Mouse (Mus musculus) embryo, embryonic 10 days (tissue): ENCODE measurements around the gene Gm27021.

Experiments used
- DNase-seq: peaks from one replicate; pipeline ENCODE4 v3.0.0-alpha.2; 2015; ENCODE audit warnings: low spot score

The Gm27021 gene

DNA sequence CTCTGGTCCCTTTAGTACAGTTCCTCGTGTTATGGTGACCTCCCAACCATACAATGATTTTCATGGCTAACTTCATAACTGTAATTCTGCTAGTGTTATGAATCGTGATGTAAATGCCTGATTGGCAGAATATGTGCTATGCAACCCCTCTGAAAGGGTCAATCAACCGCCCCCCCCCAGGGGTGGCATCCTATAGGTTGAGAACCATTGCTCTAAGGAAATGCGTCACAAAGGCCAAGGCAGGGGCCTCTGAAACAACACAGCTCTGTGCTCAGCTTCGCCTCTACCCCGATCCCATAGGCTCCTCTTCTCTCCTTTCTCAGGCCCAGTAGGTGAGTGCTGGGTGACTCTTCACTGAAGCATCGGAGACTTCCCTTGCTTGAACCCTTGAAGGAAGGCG, 17.7 kb upstream of the Gm27021 start:
- DNase-seq: no peak

DNA sequence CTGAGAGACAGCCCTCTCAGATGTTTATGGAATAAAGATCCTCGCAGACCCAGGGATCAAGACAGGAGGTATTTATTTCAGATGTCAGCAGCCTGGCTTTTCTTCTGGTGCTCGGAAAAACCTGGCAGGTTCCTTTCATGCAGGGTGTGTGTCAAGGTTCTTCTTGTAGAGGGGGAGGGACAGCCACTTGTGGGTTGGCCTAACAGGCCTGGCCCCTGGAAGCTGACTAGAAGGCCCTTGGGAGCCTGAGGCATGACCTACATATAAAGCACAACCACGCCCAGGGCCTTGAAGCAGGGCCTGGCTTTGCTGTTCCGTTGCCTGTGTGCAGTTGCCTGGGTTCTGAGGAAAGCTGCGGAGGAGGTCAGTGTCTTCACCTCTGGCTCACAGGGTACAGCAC, 17.2 kb upstream of the Gm27021 start:
- DNase-seq: no peak

DNA sequence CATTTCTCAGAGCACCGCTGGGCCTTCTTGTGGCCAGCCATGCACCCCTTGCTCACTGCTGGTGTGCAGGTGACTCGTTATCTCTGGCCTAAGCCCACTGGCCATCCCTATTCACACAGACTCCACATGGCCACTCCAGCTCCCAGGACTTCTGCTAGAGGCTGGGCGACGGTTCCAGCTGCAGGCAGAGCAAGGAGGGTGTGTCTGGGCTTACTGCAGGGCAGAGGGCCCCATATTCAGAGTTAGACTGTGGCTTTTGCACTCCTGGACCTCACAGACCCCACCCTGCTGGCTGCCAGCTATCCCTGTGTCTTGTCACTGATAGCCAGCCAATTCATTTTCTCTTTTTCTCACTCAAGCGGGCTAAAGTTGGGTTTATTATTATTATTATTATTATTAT, 16.2 kb upstream of the Gm27021 start:
- no peak for DNase-seq

DNA sequence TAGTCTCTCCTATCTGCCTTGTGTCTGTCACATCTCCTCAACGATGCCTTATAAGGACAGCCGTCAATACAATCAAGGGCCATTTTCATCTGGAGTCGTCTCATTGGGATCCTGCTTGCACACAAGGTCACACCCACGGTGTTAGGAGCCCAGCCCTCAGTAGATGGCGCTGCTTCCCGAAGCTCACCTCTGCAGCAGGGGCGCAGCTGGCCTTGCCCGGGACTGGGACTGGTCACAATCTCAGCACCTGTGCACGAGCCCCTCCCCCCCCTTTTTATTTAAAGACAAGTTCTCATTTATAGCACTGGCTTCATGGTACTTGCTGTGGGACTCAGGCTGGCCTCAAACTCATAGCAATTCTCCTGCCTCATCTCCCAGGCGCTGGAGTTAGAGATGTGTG, 15.7 kb upstream of the Gm27021 start:
- DNase-seq: peak; percentile 87

DNA sequence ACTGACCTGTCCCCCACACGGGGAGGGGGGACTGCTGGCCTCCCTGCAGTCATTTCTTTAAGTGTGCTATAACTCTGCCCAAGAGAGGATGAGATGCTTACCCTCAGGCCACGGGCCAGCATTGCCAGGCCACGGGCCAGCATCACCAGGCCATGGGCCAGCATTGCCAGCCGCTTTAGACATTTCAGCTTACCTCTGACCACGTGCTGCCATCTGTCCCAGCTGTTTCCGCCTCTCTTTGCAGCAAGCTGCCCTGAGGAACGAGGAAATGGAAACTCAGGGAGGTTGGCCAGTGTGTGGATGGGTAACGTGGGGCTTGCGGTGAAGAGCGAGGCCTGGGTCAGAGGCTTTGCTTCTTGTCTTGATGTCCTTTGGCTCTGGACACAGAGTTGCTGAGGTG, 13.2 kb upstream of the Gm27021 start:
- DNase-seq: no peak

DNA sequence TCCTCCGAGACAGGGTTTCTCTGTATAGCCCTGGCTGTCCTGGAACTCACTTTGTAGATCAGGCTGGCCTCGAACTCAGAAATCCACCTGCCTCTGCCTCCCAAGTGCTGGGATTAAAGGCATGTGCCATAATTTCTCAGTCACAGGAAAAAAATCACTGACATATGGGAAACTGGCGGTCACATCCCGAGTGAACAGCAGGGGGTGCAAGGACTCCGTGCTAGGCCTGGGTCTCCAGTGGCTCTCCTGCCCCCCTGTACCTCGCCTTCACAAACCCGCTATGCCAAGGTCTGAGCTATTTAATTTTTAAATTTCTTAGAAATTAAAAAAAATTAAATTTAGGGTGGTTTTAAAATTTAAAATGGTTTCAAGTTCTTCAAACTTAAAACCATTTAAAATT, 12.5 kb upstream of the Gm27021 start:
- DNase-seq: peak; percentile 74

DNA sequence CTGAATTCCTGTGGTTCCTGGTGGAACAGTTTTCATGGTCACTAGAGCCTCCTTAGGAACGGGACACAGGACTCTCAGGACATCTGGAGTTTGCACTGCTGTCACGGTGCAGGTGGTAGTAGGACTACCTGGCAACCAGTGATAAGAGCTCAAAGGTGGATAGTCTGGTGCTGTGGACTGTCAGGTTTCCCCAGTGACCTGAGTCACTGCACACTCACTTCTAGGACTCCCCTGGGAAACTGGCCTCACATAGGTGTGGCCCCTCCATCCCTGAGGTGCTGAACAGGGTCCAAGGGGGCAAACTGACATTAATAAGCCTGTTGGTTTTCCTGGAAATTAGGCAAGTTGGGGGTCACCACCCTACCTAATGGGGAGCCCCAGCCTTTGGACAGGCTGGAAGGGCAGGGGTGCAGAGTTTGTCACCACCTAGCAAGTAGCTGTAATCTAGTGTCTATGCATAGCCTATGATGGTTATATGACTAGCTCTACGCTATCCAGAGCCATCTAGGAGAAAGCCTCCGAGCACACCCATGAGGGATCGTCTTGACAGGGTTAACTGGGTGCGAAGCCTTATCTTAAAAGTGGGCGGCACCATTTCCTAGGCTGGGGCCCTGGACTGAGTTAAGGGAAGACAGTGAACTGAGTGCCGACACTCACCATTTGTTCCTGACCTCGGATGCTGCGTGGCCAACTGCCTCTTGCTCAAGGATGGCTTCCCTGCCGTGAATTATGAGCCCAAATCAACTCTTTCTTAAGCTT, 11.9 kb upstream of the Gm27021 start:
- no peak for DNase-seq

DNA sequence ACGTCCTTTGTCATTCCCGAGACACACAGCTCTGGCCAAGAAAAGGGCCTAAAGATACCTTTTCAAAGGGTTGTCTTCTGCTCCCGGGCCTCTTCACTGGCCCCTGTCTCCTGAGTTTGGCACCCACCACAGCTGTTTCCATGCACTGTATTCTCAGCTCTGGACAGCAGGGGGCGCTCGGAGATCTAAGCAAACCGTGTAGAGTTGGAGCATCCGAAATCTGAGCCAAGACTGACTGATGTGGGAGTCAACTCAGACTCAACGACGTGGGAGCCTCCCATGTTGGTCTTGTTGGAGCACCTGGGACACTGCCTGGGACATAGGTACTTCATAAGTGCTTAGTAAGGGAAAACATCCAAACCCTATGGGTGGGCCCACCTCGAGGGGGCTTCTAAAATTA, 10.6 kb upstream of the Gm27021 start:
- DNase-seq: peak; percentile 91

DNA sequence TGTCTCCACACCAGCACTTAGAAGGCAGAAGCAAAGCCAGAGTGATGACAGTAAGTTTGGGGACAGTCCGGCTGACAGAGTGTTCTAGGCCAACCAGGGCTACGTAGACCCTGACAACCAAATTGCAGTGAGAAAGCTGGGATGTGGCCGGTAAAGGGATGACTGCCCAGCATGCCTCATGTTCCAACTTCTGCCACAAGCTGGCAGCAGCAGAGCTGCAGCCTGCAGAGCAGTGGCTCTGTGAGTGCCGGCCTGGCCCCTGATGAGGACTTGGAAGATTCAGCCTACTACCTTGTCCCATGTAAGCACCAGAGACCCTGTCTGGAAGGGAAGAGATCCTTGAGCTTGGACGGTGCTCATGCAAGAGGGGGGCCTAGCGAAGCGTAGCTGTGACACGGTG, 7.8 kb upstream of the Gm27021 start:
- no peak for DNase-seq

DNA sequence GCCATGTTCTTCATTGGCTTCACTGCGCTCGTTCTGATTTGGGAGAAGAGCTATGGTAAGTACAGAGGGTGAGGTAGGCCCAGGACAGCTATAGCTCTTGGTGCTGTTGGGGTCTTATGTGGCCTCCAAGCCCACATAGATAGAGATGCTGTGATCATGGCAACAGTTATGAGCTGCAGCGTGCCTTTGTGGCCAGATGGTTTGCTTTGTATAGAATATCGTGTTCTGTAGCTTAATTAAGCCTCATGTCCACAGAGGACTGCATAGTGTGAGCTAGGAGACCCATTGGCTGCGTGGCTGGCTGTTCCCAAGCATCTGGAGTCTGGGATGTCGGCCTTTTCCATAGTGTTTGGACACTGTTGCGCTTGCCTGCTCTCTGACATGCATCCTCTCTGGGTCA, 5.4 kb upstream of the Gm27021 start:
- DNase-seq: no peak

DNA sequence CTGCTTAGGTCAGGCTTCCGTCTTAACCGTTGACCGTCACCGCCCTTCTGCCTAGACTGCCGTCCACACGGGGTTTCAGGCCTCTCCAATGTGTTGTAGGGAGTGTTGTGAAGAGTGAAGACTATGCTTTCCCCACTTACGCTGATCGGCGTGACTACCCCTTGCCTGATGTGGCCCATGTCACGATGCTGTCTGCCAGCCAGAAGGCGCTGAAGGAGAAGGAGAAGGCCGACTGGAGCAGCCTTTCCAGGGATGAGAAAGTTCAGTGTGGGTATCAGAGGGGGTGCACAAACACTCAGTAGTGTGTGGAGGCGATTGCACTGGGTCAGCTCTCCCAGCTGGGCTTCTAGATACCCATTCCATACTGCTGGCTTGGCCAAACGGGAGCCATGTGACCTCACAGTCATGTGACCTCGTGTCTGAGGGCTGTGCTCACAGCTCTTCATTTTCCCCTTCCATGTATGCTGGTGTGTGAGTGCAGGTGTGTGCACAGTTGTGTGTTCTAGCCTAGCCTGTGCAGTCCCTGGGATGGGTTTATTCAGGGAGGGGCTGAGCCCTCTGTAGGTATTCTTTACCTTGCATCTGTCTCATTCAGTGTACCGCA, 4.8 kb upstream of the Gm27021 start:
- no peak for DNase-seq

DNA sequence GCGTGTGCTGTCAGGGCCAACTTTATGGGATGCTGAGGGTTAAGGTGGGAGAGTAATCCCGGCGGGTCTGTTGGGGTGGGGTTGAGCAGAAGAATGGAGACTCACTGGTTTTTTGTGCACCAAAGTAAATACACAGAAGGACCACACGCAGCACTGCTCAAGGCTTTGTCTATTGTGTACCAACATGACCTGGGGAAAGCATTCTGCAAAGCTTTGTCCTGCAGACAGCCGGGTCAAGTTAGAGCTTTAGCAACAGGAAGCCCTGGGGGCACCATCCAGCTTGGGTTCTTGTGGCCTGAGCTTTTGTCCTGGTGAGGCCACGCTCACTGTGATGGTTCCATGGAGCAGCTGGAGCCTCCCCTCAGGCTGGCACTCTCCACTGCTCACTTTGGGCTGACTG, 3.9 kb upstream of the Gm27021 start:
- DNase-seq: peak; percentile 24

DNA sequence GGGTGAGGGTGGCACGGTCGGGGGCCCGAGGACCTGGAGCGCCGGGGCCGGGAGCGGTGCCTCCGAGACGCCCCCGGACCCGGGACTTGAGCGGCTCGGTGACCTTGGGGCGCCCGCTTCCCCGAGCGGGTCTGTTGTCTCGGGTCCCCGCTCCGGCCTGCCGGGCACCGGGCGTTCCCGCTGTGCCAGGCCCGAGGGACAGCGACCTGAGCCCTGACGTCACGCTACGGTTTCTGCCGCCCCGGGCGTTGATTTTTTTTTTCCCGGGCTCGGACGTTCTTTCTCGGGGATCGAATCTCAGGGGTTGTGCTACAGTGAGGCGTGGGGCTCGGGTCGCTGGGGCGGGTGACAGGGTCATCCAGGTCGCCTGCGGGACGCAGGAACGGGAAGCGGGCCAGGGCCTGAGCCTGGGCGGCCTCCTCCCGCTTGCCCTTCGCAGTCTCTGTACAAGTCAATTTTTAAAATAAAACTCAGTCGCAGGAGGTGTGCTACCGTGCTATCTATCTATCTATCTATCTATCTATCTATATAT, 561 bp upstream of the Gm27021 start, which contains the start of gene Emc8:
TSS of gene Emc8 (minus strand) at position 200 of the 532 bp plus-strand sequence.
- DNase-seq: no peak

DNA sequence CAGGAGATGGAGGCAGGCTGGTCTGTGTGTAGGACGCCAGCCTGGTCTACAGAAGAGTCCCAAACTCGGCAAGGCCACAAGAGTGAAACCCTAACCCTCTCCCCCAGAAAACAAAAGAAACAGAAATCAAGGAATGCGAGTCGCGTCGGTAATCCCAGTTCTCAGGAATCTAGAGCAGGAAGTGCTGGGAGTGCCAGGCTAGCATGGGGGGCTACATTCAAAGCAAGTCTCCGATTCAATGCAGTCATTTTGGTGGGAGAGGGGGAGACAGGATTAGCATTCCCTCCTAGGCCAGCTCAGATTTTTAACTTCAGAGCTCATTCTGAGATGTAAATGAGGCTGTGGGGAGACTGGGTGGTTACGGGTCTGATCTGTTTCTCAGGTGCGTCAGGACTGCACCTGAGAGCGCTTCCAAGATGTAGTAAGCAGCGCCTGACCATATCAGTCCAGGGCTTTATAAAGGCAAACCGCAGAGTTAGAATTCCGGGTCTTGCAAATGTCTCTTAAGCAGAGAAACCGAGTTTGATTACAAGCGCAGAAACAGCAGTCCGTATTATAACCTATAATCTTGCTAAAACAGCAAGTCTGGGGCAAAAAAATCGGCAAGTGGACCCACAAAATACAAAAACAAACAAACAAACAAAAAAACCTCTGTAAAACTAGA, 940 bp downstream of the Gm27021 start:
- DNase-seq: peak; percentile 39

DNA sequence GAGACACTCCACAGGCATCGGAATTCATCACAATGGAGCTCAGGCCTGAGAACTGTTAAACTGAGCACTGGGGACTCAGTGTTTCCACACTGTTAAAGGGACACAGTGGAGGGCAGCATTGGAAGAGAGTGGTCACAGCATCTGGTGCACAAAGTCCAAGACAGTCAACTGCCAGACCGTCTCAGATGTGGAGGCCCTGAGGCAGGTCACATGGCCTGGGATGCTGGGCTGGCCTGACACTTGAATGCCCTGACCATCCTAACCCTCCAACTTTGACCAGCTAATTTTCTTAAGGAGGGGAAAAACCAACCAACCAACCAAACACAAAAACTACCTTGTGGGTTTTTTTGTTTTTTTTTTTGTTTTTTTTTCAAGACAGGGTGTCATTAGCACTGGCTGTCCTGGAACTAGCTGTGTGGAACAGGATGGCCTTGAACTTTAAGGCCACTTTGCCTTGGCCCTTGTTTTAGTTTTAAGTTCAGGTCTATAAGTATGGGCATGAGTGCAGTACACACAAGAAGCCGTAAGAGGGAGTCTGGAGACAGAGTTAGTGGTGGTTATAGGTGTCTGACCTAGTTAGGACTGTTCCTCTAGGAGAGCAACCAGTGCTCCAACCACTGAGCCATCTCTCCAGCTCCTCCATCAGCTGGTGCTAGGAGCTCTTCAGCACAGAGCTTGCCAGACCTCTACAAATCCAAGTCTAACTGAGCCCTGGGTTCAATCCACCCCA, 2.0 kb downstream of the Gm27021 start:
- DNase-seq: no peak

DNA sequence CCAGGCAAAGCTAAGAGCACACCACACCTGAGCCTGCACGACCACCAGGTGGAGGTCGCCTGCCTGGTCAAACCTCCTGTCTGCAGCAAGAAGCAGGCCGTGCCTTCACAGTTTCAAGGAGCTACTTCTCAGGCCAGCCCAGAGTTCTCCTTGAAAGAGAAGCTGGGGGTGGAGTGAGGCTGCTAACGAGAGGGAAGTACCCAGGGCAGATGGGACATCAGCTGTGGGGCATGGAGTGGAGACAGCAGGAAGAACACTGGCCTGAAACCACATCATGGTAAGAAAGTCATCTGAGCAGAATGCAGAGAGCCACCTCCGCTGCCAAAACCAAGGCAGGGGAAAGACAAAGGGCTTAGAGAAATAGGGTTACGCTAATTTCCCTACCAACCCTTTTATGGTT, 3.3 kb downstream of the Gm27021 start:
- DNase-seq: no peak

DNA sequence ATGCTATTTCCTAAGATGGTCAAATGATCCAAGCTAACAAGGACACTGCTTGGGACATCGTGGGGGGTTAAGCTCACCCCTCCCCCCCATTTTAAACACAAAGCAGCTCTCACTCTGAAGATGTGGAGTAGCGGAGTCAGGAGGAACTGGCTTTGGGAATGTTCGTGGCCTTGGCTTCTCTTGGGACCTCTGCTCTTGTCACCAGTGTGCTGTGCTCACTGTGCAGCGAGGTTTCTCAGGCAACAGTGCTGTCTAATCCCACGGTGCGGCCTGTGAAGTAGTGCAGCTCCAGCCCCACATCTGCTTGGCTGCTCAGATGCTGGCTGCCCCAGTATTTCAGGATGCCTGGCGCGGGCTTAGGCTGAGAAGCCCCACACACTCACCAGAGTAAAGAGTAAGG, 10.5 kb downstream of the Gm27021 start:
- DNase-seq: no peak

DNA sequence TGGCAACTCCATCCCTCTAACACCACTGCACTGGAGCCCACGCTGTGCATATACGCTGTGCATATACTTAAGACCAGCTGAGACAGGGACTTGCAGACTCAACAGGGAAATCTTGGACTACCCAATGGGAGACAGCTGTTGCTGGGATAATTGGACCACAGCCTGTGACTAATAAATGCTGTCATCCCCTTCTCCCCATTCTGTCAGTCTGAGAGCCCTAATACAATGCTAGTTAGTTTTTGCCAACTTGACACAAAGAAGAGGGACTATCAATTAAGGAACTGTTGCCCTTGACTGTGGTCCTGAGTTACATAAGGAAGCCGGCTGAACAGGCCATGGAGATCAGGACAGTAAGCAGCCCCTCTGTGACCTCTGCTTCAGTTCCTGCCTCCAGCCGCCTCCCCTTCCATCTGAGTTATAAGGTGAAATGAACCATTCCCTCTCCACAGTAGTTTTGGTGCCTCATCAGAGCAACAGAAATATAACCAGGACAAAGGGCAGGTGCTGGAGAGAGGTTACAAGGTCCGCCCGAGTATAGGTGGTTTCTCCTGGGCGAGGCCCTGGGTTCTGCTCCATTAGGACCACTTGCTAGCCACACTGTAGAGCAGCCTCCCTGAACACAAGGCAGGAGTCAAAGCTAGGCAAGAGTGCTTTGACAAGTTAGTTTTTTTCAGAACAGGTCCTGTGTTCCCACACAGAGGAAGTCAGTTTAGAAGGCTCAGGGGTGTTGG, 11.4 kb downstream of the Gm27021 start:
- DNase-seq: no peak

DNA sequence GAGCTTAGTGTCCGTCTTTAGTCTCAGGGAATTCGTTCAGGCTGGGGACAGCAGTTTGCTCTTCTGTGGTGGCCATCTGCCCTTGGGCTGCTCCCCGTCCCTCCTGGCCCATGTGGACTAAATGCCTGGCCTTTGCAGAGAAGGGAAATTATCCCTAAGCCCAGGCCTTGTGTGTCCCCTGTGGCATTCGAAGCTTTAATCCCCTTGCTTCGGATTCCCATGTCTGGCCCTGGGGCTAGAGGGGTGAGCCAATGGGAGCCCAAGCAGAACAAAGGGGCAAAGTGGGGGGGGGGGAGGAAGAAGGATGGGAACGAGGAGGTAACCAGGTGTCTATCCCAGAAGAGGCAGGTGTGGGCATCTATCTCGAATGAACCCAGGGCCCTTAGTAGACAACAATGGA, 20.3 kb downstream of the Gm27021 start, which contains the start of gene 1190005I06Rik:
TSS of gene 1190005I06Rik (minus strand) at position 101 of the 400 bp plus-strand sequence.
- no peak for DNase-seq

DNA sequence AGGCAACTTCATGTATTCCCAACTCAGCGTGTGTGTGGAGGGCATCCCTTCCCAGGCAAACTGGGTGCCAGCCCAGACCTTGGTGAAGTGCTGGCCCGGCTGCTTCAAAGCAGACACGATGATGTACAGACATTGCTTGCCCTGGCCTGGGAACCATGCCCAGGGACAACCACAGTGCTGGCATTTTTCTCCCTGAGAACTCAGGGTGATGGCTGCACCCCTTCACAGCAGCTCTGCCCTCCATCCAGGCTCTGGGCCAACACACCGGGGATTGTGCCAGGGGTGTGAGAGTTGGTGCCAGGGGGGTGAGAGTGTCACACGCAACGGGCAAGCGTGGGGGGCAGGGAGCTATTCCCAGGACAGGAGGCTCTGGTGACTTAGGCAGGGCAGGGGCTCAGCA, 23.2 kb downstream of the Gm27021 start:
- no peak for DNase-seq

DNA sequence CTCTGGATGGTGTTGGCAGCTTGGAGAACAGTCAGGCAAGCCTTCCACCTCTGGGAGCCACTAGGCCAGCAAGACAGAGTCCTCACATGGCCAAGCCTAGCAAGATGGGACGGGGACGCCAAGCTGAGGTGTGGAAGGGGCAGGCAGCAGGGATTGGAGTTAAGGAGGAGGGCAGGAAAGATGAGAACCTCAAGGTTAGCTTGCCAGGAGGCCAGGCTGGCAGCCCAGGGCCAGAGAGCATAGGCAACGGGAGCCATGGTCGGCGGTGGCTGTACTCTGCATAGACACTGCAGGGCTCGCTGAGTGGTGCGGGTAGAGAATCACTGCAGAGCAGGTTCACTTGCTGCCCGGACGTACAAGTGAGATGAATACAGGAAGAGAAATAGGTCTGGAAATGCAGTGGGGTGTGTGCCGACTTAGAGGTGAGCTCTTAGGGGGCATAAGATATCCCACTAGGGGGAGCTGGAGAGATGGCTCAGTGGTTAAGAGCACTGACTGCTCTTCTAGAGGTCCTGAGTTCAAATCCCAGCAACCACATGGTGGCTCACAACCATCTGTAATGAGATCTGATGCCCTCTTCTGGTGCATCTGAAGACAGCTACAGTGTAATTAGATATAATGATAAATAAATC, 25.7 kb downstream of the Gm27021 start:
- no peak for DNase-seq
